Mouse (Mus musculus) olfactory bulb, adult 2 months (tissue): ENCODE data around the gene Ccdc116. TPM values are rescaled to one million over a fixed set of nuclear protein-coding genes. Genes with fewer than 3 reads are reported as not detected.

Experiments used
- H3K27ac ChIP-seq: fragments of 200-500 bp; 2 replicates; pipeline ENCODE4 v1.5.1; 2012; ENCODE audit warnings: low read depth, low read length; ENCODE audit not compliant: insufficient read depth
- H3K4me1 ChIP-seq: fragments of 200-500 bp; 2 replicates; pipeline ENCODE4 v1.6.1; 2012; ENCODE audit warnings: low read length; ENCODE audit not compliant: control insufficient read depth, insufficient read depth
- H3K4me3 ChIP-seq: fragments of 200-500 bp; 2 replicates; pipeline ENCODE4 v1.5.1; 2012; ENCODE audit warnings: mild to moderate bottlenecking, low read depth, low read length, moderate library complexity; ENCODE audit not compliant: insufficient read depth
- CTCF ChIP-seq: fragments of 200-500 bp; IDR thresholded peaks from 2 replicates; pipeline ENCODE4 v1.5.1; 2012; ENCODE audit warnings: low read depth, mild to moderate bottlenecking, low read length, moderate library complexity; ENCODE audit not compliant: insufficient read depth
- POLR2A ChIP-seq: fragments of 200-500 bp; IDR thresholded peaks from 2 replicates; pipeline ENCODE4 v1.6.1; 2012; ENCODE audit warnings: mild to moderate bottlenecking, low read depth, low read length, moderate library complexity; ENCODE audit not compliant: insufficient read depth
- WGBS: fragments of 180-500 bp; shearing (Covaris S2); methylation state at CpG from one replicate; pipeline ENCODE4 v1.1.7; 2018; 5-methylcytosine and 5-hydroxymethylcytosine counted together
- polyA plus RNA-seq: library from polyadenylated mRNA; stranded (reverse); fragments of >200 nt; gene quantifications from 2 replicates; pipeline ENCODE4 v1.2.4, GENCODE M21; 2012; ENCODE audit warnings: low replicate concordance; ENCODE audit not compliant: missing spikeins, insufficient read depth, insufficient read length

The Ccdc116 gene
- polyA plus RNA-seq, 1 experiment = not detected

DNA sequence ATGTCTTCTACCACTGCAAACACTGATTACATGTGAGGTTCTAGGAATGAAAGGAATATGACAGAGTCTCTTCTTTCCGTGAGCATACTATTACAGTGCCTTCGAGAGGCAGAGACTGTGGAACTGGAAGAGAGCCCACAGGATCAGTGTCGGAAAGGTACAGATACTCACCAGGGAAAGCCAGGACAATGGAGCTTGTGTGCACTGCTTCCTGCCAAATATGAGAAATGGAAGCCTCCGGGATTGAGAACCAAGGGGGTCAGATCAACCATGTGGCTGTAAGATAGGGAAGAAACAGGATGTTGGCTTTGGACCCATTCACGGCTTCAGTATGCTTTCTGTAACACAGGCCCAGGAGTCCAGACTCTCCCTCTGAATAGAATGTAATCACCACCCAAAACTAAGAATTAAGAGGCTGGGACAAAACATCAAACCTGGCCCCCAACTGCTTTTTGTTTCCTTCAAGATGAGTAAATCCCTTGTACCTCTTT lies 29.7 kb downstream of the Ccdc116 start:
- Histone ChIP-seq H3K4me3 (no peak overlapping the region), H3K4me1 (no peaks in the 10 kb centered on the region), H3K27ac (no peak overlapping the region)
- WGBS = 83% methylated on average over 5 of the region's 5 CpGs
- TF ChIP-seq POLR2A (no peak), CTCF (no peak)

DNA sequence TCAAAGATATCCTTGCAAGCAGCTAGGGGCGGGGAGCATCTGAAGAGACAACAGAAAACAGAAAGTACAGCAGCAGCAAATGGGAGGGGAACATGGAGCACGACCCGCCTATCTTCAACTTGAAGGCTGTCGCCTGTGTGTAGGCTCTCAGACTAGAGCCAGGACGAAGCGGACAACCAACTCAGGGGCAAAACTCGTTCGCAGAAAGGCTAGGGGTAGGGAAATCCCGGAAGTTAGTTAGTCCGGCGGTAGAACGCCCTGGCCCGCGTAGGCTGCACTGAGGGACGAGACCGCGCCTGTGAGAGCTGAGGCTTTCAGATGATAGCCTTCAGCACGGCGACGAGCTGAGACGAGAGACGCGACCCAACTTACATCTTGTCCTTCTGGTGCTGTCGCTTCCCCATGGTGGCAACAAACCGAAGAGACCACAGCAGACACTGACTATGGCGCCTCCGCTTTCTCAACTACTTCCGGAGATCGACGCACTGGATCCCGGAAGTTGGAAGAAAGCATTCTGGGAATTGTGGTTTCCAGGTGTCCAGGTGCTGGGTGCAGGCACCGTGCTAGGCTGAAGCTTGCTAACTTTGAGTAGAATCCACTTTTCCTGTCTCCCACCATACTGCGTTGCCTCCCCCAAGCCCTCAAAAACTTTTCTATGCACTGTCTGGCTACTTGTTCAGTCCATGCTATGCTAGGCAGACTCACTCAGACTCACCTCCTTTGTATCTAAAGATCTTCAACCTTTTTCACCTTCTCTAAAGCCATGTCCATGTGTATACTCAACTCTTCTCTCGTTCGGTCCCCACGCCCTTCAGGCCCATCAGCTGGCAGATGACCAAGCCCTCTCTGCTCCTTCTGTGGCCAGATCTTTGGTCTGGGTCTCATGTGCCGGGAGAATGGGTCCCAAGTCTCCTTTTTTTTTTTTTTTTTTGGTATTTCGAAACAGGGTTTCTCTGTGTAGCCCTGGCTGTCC lies 36.0 kb downstream of the Ccdc116 start, which contains the start of gene Ppil2:
TSS of gene Ppil2 (minus strand) at position 487 of the 973 bp plus-strand sequence.
- Histone ChIP-seq H3K4me3 (peak within 1 kb of the TSS; percentile 83), H3K27ac (0 out of 2 replicates have a peak within 1 kb of the TSS, but pooled peaks have one; percentile 14), H3K4me1 (no peaks in the 10 kb centered on the region; the same call in 1 of the 2 replicates)
- TF ChIP-seq POLR2A = peak; percentile 62
- TF ChIP-seq CTCF = no peak
- WGBS = 8% methylated on average over 38 of the region's 38 CpGs

DNA sequence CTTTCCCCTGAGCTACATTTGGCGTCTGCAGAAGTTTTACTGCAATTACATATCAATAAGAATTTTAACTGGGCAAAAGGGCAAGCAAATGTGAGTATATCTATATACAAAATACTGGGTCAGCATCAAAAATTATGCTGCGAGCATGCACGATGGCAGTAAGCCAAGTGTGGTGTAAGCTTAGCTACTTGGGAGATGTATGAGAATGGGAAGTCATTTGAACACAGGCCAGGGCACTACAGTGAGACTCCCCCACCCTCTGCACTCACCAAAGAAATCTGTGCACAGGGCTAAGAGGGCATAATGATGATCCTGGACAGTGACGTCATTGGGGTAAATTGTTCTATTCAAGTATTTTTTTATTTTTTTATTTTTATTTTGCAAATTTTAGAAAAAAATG lies 42.4 kb downstream of the Ccdc116 start:
- 66% methylated on average over 4 of the region's 4 CpGs for WGBS
- Histone ChIP-seq H3K4me3 (no peak overlapping the region), H3K27ac (no peak overlapping the region), H3K4me1 (peaks cover 4% of the 10 kb centered on the region; the same call in 1 of the 2 replicates)
- TF ChIP-seq POLR2A = no peak
- no peak for TF ChIP-seq CTCF

DNA sequence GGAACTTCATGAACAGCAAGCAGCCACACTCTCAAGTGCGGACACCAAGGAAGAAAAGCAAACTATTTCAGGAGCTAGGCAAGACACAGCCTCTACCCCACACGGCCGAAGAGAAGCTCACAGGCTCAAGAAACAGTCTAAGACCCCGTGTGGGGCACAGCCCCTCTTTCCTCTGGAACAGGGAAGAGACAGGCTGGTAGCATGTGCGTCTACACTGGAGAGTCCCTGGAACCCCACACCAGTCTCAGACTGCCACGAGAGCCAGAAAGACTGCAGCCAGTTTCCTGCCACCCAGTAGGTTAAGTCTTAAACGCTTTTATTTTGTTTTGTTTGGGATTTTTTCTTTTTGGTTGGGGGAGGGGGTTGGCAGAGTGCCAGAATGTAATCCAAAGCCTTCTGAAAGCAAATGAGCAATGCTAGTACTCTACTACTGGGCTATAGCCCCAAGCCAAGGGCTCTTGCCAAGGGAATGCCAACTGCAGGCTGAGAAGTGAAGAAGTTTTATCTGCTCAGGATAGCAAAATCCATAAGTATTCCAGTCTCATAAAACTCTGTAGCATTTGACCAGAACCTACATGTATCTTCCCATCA lies 44.3 kb downstream of the Ccdc116 start:
- TF ChIP-seq CTCF = no peak
- TF ChIP-seq POLR2A = no peak
- Histone ChIP-seq H3K4me3 (no peak overlapping the region), H3K27ac (no peak overlapping the region), H3K4me1 (peaks cover 4% of the 10 kb centered on the region; the same call in 1 of the 2 replicates)
- WGBS = 26% methylated on average over 7 of the region's 7 CpGs

DNA sequence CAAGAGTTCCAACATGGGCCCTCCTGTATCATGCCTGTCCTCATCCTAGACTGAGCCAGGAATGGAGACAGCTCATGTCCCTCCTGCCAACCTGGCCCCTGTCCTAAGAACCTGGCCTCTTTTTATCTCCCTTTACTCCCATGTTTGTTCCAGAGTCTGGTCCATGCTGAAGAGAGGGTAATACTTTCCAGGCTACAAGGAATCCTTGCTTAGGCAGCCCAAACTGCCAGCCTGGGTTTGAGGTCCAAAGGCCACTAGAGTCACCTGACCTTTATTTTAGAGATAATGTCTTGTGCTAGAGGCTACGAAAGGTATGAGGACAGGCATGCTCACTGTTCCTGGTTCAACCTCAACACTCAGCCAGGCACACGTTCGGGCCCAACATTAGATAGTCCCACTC lies 50.1 kb downstream of the Ccdc116 start:
- 96% methylated on average over 3 of the region's 3 CpGs for WGBS
- Histone ChIP-seq H3K4me3 (no peak overlapping the region), H3K27ac (no peak overlapping the region), H3K4me1 (no peaks in the 10 kb centered on the region)
- TF ChIP-seq POLR2A (no peak), CTCF (no peak)

Other genes with a start within 250 kb of the Ccdc116 start
- gene Mapk1, start 163.8 kb downstream of the Ccdc116 start, polyA plus RNA-seq = 179 and 489 TPM in 2 replicates
- gene Ypel1, start 77.5 kb downstream of the Ccdc116 start, polyA plus RNA-seq = not detected in 2 replicates
- not detected in 2 replicates for gene Ppil2, start 36.0 kb downstream of the Ccdc116 start, polyA plus RNA-seq
- gene 2610318N02Rik, start 22.1 kb downstream of the Ccdc116 start, polyA plus RNA-seq = not detected in 2 replicates
- gene Sdf2l1, start 14.8 kb downstream of the Ccdc116 start, polyA plus RNA-seq = not detected in 2 replicates
- gene Ydjc, start 2.6 kb downstream of the Ccdc116 start, polyA plus RNA-seq = not detected in 2 replicates
- gene Ube2l3, start 55.4 kb upstream of the Ccdc116 start, polyA plus RNA-seq = not detected in 2 replicates
- not detected in 2 replicates for gene Rimbp3, start 61.4 kb upstream of the Ccdc116 start, polyA plus RNA-seq
- not detected in 2 replicates for gene Hic2, start 86.3 kb upstream of the Ccdc116 start, polyA plus RNA-seq
- gene Tmem191c, start 128.8 kb upstream of the Ccdc116 start, polyA plus RNA-seq = not detected in 2 replicates
- gene Serpind1, start 184.1 kb upstream of the Ccdc116 start, polyA plus RNA-seq = not detected in 2 replicates